Mouse (Mus musculus): ENCODE results near the gene Adgrf1.

Gene Adgrf1

GRCm38 (mm10) chr17:43363921-43364320, 93.8 kb downstream of the Adgrf1 start:
- no peak for DNase-seq

- no peak for DNase-seq
Observed at GRCm38 (mm10) chr17:43365297-43365696, 95.2 kb downstream of the Adgrf1 start.

GRCm38 (mm10) chr17:43366486-43366885, 96.4 kb downstream of the Adgrf1 start:
- peak; percentile 38 to 43 for DNase-seq

- DNase-seq = no peak
Observed at GRCm38 (mm10) chr17:43368171-43368576, 98.0 kb downstream of the Adgrf1 start.

- DNase-seq = no peak
Observed at GRCm38 (mm10) chr17:43372604-43373003, 102.5 kb downstream of the Adgrf1 start.

GRCm38 (mm10) chr17:43374020-43374419, 103.9 kb downstream of the Adgrf1 start:
- no peak for DNase-seq

Data from kidney, postnatal 4 days (tissue).